Mouse (Mus musculus) forebrain, embryonic 13.5 days (tissue): ENCODE data around the gene Plcb1. TPM values are rescaled to one million over a fixed set of nuclear protein-coding genes. Genes with fewer than 3 reads are reported as not detected.

Experiments
- ATAC-seq: fragments of 200-750 bp; cut with Nextera tagmentation; 2 replicates; pipeline ENCODE4 v1.8.0; 2017
- H3K27ac ChIP-seq: fragments of 300-500 bp; sonication (generic); 2 replicates; pipeline ENCODE4 v1.5.1; 2015; ENCODE audit warnings: inconsistent platforms, mild to moderate bottlenecking, moderate library complexity
- H3K27me3 ChIP-seq: fragments of 300-500 bp; sonication (generic); 2 replicates; pipeline ENCODE4 v1.6.1; 2015; ENCODE audit warnings: mild to moderate bottlenecking, inconsistent platforms
- H3K36me3 ChIP-seq: fragments of 300-500 bp; sonication (generic); 2 replicates; pipeline ENCODE4 v1.6.1; 2015; ENCODE audit warnings: mild to moderate bottlenecking, inconsistent platforms; ENCODE audit not compliant: poor library complexity, severe bottlenecking
- H3K4me1 ChIP-seq: fragments of 300-500 bp; sonication (generic); 2 replicates; pipeline ENCODE4 v1.6.1; 2015; ENCODE audit warnings: inconsistent platforms
- H3K4me2 ChIP-seq: fragments of 300-500 bp; sonication (generic); 2 replicates; pipeline ENCODE4 v1.6.1; 2015; ENCODE audit warnings: inconsistent platforms, mild to moderate bottlenecking, moderate library complexity
- H3K4me3 ChIP-seq: fragments of 300-500 bp; sonication (generic); 2 replicates; pipeline ENCODE4 v1.5.1; 2015; ENCODE audit warnings: mild to moderate bottlenecking, inconsistent platforms
- H3K9ac ChIP-seq: fragments of 300-500 bp; sonication (generic); 2 replicates; pipeline ENCODE4 v1.6.1; 2015; ENCODE audit warnings: mild to moderate bottlenecking, inconsistent platforms
- H3K9me3 ChIP-seq: fragments of 300-500 bp; sonication (generic); replicated peaks from 2 replicates; pipeline ENCODE4 v1.6.1; 2016; ENCODE audit warnings: inconsistent platforms
- WGBS: fragments of 180-500 bp; shearing (Covaris S2); methylation state at CpG from one replicate; pipeline ENCODE4 v1.1.7; 2015; 5-methylcytosine and 5-hydroxymethylcytosine counted together
- polyA plus RNA-seq: library from polyadenylated mRNA; unstranded; fragments of >200 nt; fragmentation: Nextera tagmentation; extraction: Ambion mirVana; gene quantifications from 2 replicates; pipeline ENCODE4 v1.2.1, GENCODE M21; 2015

Plcb1 gene
- polyA plus RNA-seq, 1 experiment from 2014 or later = 27.3 TPM

DNA sequence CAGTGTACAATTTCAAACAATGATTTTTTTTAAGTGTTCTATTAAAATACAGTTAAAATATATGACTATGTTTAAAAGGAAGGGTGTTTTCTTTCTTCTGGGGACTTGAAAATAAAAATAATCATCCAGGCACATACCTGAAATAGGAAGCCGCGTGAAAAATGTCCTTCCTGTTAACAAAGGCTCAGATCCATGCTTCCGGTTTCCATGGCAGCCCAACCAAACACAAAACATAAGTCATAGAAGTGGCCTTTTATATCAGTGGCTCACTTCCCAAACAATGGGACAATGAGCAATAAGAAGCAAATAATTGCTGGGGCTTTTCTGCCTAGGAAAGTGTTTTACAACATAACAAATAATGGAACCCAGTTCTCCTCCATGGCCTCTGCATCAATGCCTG is 473.3 kb downstream of the Plcb1 start:
- H3K4me1 ChIP-seq = no peaks in the 10 kb centered on the region
- ATAC-seq = no peak
- H3K27me3 ChIP-seq = no peaks in the 10 kb centered on the region
- WGBS = 46% methylated on average over 3 of the region's 3 CpGs
- no peaks in the 10 kb centered on the region for H3K36me3 ChIP-seq
- H3K9me3 ChIP-seq = no peaks in the 10 kb centered on the region
- H3K4me3 ChIP-seq = no peak overlapping the region
- H3K9ac ChIP-seq = no peak overlapping the region
- no peak overlapping the region for H3K27ac ChIP-seq
- no peak overlapping the region for H3K4me2 ChIP-seq

DNA sequence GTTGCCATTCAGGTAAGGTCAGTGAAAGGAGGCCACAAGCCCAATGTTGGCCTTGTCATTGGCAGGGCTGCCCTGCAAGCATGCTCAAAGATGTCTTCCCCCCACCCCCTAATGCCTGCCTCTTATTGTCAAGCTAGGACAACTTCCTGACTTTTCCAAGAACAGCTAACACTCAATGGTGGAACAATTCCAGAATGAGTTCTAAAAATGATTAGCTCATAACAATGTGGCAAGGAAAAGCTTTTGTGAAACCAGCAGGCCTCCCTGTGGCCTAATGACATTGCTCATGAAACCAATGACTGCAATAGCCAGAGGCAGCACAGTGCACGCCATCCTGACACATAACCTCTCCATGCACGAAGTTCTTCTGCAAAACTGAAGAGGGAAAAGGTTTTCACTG is 478.1 kb downstream of the Plcb1 start:
- no peak for ATAC-seq
- H3K9me3 ChIP-seq = no peaks in the 10 kb centered on the region
- H3K4me1 ChIP-seq = no peaks in the 10 kb centered on the region
- no peak overlapping the region for H3K4me2 ChIP-seq
- WGBS = 70% methylated on average over 2 of the region's 2 CpGs
- H3K27me3 ChIP-seq = no peaks in the 10 kb centered on the region
- H3K9ac ChIP-seq = no peak overlapping the region
- no peak overlapping the region for H3K4me3 ChIP-seq
- H3K36me3 ChIP-seq = no peaks in the 10 kb centered on the region
- no peak overlapping the region for H3K27ac ChIP-seq

DNA sequence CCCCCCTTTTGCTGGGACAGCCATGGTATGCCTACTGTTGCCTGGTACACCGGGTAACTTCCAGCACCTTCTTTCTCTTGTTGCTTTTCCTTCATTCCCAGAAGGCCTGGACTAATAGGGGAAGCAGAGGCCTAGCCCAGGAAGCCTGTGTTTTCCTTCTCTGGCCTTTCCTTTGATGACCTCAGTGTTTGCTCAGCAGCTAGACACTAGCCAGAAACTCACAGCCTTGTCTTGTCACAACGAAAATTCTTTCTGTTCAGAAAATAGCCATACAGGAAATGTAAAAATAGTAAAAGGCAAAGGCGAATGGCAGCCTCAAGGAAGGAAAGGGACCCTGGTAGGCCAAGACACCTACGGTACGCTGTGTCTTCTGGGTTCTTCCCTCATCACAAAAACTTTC is 489.1 kb downstream of the Plcb1 start:
- 85% methylated on average over 5 of the region's 5 CpGs for WGBS
- Histone ChIP-seq H3K27ac (no peak overlapping the region), H3K4me3 (no peak overlapping the region), H3K4me1 (0 out of 2 replicates have a peak, but pooled peaks cover 6% of the 10 kb centered on the region), H3K9ac (no peak overlapping the region), H3K36me3 (no peaks in the 10 kb centered on the region), H3K9me3 (no peaks in the 10 kb centered on the region), H3K27me3 (no peaks in the 10 kb centered on the region), H3K4me2 (no peak overlapping the region)
- no peak for ATAC-seq

DNA sequence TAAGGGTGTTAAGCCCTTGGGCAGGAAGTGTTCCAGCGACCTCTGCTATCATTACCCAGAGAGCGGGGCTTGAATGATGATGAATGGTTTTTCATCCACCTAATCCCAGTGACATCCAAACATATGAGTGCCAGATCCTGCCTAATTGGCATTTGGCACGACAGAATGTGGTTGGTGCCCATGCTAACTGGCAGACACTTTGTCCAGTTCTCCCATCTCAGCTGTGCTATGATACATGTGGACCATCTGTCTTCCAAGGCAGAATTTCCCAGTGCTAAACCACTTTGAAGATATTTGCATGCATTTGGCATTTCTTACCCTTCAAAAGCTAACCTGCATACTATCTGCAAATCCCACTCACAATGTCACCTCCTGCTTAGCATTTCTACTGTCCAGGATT is 492.6 kb downstream of the Plcb1 start:
- H3K27me3 ChIP-seq = no peaks in the 10 kb centered on the region
- H3K9ac ChIP-seq = no peak overlapping the region
- H3K4me3 ChIP-seq = no peak overlapping the region
- ATAC-seq = peak; percentile 93
- H3K27ac ChIP-seq = peak overlapping the region; percentile 68
- 53% methylated on average over 3 of the region's 3 CpGs for WGBS
- no peak overlapping the region for H3K4me2 ChIP-seq
- H3K9me3 ChIP-seq = no peaks in the 10 kb centered on the region
- 0 out of 2 replicates have a peak, but pooled peaks cover 6% of the 10 kb centered on the region for H3K4me1 ChIP-seq
- H3K36me3 ChIP-seq = no peaks in the 10 kb centered on the region

DNA sequence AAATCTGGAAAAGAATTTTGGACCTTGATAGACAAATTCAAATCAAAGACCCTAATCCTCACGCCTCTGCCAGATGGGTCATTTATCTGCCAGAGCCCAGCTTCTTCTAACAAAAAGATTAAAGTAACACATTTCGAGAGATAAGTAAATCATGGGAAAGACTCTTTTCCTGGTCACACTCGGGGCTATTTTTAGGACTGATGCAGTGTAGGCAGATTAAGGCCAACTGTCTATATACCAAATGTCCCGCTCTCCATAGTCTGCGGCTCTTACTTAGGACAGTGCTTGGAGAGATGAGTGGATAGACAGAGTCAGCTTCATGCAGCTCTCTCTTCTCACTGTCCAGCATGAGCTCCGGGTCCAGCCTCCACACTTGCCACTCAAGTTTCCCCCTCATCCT is 493.2 kb downstream of the Plcb1 start:
- no peaks in the 10 kb centered on the region for H3K9me3 ChIP-seq
- WGBS = 75% methylated on average over 6 of the region's 6 CpGs
- 0 out of 2 replicates have a peak, but pooled peaks cover 6% of the 10 kb centered on the region for H3K4me1 ChIP-seq
- H3K4me3 ChIP-seq = no peak overlapping the region
- H3K4me2 ChIP-seq = no peak overlapping the region
- no peaks in the 10 kb centered on the region for H3K27me3 ChIP-seq
- H3K27ac ChIP-seq = peak overlapping the region; percentile 68
- no peaks in the 10 kb centered on the region for H3K36me3 ChIP-seq
- no peak overlapping the region for H3K9ac ChIP-seq
- ATAC-seq = peak; percentile 43

DNA sequence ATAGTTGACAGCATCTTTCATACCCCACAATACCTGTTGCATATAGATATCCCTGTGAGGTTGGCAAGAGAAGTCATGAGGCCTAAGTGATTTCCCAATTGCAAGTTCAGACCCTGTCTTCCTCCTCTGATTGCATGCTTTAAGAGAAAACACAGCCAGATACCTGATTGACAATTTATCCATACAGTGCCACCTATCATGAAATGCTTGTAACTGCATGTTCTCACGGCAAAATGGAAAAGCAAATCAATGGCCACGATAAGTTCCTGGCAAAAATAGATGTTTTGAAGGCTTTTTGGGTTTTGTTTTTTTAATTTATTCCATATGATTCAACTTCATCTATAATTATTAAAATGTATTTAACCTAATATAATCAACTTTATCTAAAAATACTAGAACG is 497.9 kb downstream of the Plcb1 start:
- Histone ChIP-seq H3K27me3 (no peaks in the 10 kb centered on the region), H3K36me3 (no peaks in the 10 kb centered on the region), H3K4me1 (0 out of 2 replicates have a peak, but pooled peaks cover 4% of the 10 kb centered on the region), H3K4me2 (no peak overlapping the region), H3K9me3 (no peaks in the 10 kb centered on the region), H3K27ac (no peak overlapping the region), H3K4me3 (no peak overlapping the region), H3K9ac (no peak overlapping the region)
- WGBS = 74% methylated on average over 3 of the region's 3 CpGs
- ATAC-seq = no peak

DNA sequence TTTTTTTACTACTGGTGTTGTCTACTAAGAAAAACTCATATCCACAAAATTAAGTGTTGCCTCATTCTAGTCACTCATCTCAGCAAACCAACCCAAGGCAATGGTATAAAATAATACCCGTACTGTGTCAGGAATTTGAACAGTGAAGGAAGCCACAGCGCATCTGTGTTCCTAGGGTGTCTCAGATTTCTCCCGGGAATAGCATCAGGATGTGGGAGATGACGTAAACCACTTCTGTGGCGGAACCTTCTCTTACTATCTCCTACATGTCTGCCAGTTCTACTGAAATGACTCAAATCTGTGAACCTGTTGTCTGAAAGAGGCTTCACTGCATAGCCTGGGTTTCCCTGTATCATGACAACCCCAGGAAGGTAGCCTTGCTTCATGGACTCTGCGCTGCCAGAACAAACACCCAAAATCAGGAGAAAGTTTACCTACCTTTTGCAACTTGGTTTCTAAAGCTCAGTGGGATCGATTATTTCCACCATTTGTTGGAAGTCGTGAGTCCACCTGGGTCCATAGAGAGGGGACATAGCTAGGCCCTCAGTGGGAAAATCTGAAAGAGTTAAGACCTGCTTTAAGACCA is 510.4 kb downstream of the Plcb1 start:
- H3K9ac ChIP-seq = no peak overlapping the region
- H3K9me3 ChIP-seq = no peaks in the 10 kb centered on the region
- no peaks in the 10 kb centered on the region for H3K36me3 ChIP-seq
- no peaks in the 10 kb centered on the region for H3K27me3 ChIP-seq
- H3K4me3 ChIP-seq = no peak overlapping the region
- 93% methylated on average over 8 of the region's 8 CpGs for whole genome bisulfite sequencing
- ATAC-seq = no peak
- H3K4me2 ChIP-seq = no peak overlapping the region
- H3K4me1 ChIP-seq = peaks cover 13% of the 10 kb centered on the region
- H3K27ac ChIP-seq = no peak overlapping the region

DNA sequence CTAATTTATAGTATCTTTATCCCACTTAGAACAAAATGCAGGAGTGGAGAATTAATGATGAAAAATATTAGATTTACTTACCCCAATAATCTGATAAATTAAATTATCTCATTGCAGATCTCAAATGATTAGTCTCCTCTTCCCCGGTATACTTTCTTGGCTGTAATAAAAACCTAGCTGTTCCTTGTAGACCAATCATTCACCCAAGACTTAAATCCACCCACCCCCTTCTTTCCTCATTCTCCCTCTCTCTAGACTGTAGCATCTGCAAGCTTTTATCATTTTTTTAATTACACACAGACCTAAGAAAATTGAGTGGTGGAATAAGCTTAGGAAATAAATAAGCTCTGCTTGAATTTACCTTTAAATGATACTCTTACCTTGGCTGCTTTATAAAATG is 514.6 kb downstream of the Plcb1 start:
- no peak overlapping the region for H3K4me3 ChIP-seq
- no peak overlapping the region for H3K4me2 ChIP-seq
- WGBS = 91% methylated on average over 1 of the region's 1 CpGs
- no peak overlapping the region for H3K27ac ChIP-seq
- no peaks in the 10 kb centered on the region for H3K27me3 ChIP-seq
- no peak for ATAC-seq
- no peaks in the 10 kb centered on the region for H3K9me3 ChIP-seq
- peaks cover 13% of the 10 kb centered on the region for H3K4me1 ChIP-seq
- no peak overlapping the region for H3K9ac ChIP-seq
- no peaks in the 10 kb centered on the region for H3K36me3 ChIP-seq

DNA sequence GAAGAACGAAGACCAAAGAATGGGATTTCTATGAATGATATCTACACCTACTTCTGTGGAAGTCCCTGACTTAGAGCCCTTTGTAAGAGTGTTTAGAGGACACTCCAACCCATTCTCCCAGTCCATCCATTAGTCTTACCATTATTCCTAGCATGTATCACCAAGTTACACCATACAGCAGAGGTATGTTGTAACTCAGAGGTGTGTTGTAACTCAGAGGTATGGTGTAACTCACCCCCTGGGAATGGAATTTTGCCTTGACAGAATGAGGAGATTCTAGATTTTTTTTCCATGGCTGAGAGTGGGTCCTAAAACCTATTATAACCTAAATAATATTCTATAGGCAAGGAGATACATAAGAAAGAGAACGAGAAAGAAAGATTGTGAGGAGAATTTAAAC is 516.6 kb downstream of the Plcb1 start:
- no peak overlapping the region for H3K27ac ChIP-seq
- ATAC-seq = no peak
- H3K9ac ChIP-seq = no peak overlapping the region
- peaks cover 27% of the 10 kb centered on the region for H3K4me1 ChIP-seq
- no peaks in the 10 kb centered on the region for H3K27me3 ChIP-seq
- H3K4me2 ChIP-seq = no peak overlapping the region
- no peaks in the 10 kb centered on the region for H3K9me3 ChIP-seq
- 90% methylated on average over 2 of the region's 2 CpGs for WGBS
- no peak overlapping the region for H3K4me3 ChIP-seq
- H3K36me3 ChIP-seq = no peaks in the 10 kb centered on the region

DNA sequence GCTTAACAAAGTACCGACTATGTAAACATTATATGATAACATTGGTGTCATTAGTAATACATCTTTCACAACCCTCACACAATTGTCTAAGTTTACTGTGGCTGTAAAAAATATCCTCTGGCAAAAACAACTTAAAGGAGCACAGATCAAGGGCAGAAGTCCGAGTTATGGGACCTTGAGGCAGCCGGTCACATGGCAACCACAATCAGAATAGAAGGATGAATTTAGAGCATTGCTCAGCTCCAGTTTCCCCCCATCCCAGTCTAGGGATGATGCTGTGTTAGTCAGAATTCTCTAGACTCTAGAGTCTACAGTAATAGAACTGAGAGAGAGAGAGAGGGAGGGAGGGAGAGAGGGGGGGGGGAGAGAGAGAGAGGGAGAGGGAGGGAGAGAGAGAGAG is 519.3 kb downstream of the Plcb1 start:
- peak; percentile 26; the same call in 1 of the 2 replicates for ATAC-seq
- no peaks in the 10 kb centered on the region for H3K9me3 ChIP-seq
- peak overlapping the region; percentile 76; the same call in 1 of the 2 replicates for H3K27ac ChIP-seq
- no peaks in the 10 kb centered on the region for H3K27me3 ChIP-seq
- H3K4me3 ChIP-seq = no peak overlapping the region
- H3K9ac ChIP-seq = no peak overlapping the region
- H3K4me1 ChIP-seq = peaks cover 18% of the 10 kb centered on the region; the same call in 1 of the 2 replicates
- H3K4me2 ChIP-seq = no peak overlapping the region
- no peaks in the 10 kb centered on the region for H3K36me3 ChIP-seq
- WGBS = 79% methylated on average over 3 of the region's 3 CpGs

DNA sequence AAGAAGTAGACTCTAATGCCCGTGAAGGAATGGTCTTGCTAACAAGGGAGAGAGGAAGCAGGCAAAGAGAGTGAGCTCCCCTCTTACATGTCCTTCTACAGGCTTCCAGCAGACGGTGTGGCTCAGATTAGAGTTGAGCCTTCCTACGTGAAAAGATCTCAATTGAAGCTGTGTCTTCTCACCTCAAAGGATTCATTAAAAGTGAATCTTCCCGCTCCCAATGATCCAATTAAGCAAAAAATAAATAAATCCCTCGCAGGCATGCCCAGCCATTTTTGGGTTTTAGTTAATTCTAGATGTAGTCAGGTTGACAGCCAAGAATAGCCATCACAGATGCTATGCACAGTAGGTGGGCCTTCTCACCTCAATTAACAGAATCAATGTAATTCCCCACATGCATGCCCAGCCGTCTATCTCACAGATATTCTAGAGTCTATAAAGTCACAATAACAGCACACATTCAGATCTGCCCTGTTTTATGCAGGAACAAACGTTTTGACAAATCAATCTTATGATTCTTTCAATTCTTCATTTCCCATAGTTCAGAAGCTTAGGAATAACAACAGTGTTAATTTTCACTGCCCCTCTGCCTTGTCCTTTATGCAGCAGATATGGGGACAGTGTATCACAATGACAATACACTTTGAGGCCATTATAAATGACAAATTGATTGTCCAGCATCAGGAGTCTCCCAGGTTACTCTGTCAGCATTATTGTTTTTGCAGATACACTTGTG is 520.0 kb downstream of the Plcb1 start:
- H3K27ac ChIP-seq = peak overlapping the region; percentile 76
- H3K4me2 ChIP-seq = no peak overlapping the region
- no peak overlapping the region for H3K9ac ChIP-seq
- ATAC-seq = peak; percentile 69
- no peaks in the 10 kb centered on the region for H3K36me3 ChIP-seq
- peaks cover 18% of the 10 kb centered on the region; the same call in 1 of the 2 replicates for H3K4me1 ChIP-seq
- H3K9me3 ChIP-seq = no peaks in the 10 kb centered on the region
- no peak overlapping the region for H3K4me3 ChIP-seq
- no peaks in the 10 kb centered on the region for H3K27me3 ChIP-seq
- 20% methylated on average over 7 of the region's 7 CpGs for WGBS

DNA sequence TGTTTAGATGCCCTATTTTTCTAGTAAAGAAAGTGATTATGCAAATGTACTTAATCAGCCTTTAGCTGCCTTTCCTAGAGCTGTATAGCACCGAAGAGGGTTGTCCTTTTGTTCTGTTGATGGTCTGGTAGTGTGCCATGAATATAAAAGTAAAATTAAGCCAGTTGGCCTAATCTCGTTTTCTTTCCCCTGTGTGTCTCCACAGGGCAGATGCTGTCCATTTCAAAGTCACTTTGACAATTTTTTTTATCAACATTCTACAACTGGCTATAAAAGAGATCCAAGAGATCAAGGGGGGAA is 520.6 kb downstream of the Plcb1 start:
- Histone ChIP-seq H3K9me3 (no peaks in the 10 kb centered on the region), H3K4me3 (no peak overlapping the region), H3K27ac (peak overlapping the region; percentile 73), H3K4me2 (no peak overlapping the region), H3K36me3 (no peaks in the 10 kb centered on the region), H3K4me1 (peaks cover 18% of the 10 kb centered on the region; the same call in 1 of the 2 replicates), H3K9ac (no peak overlapping the region), H3K27me3 (no peaks in the 10 kb centered on the region)
- 6% methylated on average over 2 of the region's 2 CpGs for WGBS
- ATAC-seq = peak; percentile 68
